Mouse (Mus musculus): Measurements from ENCODE around the gene Prim1. TPM values are rescaled to one million over a fixed set of nuclear protein-coding genes. Genes with fewer than 3 reads are reported as not detected.
A peak's percentile ranks its signal among the peaks of the same experiment; 100 is the strongest.
"Not testable (repeated sequence)": the region's sequence is repeated elsewhere in the genome, so short reads cannot be mapped to it uniquely, and the experiment has no call there.

The Prim1 gene
- polyA plus RNA-seq, 1 experiment from 2014 or later = 95.2 TPM

DNA sequence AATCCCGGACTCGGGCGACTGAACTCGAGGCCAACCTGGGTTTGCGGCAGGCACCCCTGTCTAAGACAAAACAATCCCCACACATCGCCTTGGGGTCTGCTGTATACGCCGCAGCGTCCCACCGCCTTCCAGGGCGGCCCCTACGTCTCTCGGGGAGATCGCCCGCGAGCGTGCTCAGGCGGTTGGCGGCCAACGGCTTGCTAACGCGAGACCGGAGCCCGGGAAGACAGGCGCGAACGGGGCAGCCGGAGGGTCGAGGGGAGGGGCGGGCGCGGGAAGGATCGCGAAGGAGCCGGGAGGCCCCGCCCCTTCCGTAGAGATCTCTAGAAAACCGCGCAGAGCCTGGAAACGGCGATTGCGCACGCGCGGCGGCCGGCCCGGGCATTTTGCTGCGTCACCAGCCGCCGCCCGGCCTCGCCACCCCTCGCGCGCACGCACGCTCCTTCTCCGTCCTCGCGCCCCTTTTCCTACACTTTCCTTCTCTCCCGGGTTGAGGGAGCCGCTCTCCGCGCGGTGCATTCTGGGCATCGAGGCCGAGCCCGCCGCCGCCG is 43.7 kb downstream of the Prim1 start, which contains the start of gene Ptges3:
TSS of gene Ptges3 (plus strand) at position 354 of the 551 bp plus-strand sequence.
- no peaks in the 10 kb centered on the region for H3K9me3 ChIP-seq
- H3K36me3 ChIP-seq = peaks cover 4% of the 10 kb centered on the region; the same call in 1 of the 2 replicates
- peak within 1 kb of the TSS; percentile 60 for H3K4me2 ChIP-seq (replicated peaks)
- peak within 1 kb of the TSS; percentile 98 for H3K4me3 ChIP-seq
- peak within 1 kb of the TSS; percentile 99 for H3K27ac ChIP-seq
- H3K9ac ChIP-seq = peak within 1 kb of the TSS; percentile 98
- peak; percentile 92 for ATAC-seq (ENCODE audit: insufficient number of reproducible peaks, insufficient read depth, low FRiP score, low TSS enrichment)
- no peaks in the 10 kb centered on the region for H3K27me3 ChIP-seq
- under 1% methylated on average over 62 of the region's 72 CpGs for WGBS
- H3K4me1 ChIP-seq = peaks cover 17% of the 10 kb centered on the region

DNA sequence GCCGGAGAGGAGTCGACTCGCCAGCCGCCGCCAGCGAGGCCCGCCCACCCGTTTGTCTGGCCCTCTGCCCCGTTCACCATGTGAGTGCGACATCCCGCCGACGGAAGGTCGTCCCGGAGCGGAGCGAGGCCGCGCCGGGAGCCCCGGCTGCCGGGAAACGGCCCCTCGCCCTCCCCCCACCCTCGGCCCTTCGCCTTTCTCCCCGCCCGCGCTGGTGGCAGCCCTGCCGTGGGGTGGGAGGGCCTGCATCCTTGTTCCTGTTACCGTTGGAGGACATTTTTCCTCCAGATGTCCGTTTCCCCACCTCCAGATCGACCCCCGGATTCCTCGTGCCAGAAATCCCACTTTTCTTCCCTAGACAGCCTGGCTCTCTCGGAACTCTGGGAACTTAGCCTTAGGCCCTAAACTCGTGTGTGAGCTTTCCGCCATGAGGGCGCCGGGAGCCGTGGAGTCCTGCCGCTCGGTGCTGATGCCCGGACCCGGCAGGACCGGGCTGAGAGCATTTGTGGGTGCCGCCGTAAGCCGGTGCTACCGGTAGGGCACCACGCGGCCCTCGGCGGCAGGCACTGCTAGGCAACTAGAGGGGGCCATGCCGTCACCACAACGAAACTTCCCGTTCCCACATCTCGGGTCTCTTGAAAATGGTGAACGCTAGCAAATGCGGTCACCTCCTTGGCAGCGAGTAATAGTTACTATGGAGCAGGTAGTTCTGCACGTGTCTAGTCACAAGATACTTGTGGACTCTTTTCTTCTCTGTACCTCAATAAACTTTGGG is 44.4 kb downstream of the Prim1 start:
- Histone ChIP-seq H3K4me2 (replicated peaks) (peak overlapping the region; percentile 60), H3K27me3 (no peaks in the 10 kb centered on the region), H3K9ac (peak overlapping the region; percentile 98), H3K27ac (peak overlapping the region; percentile 99), H3K9me3 (no peaks in the 10 kb centered on the region), H3K36me3 (peaks cover 6% of the 10 kb centered on the region; the same call in 1 of the 2 replicates), H3K4me1 (peaks cover 17% of the 10 kb centered on the region), H3K4me3 (peak overlapping the region; percentile 98)
- ATAC-seq (ENCODE audit: insufficient number of reproducible peaks, insufficient read depth, low FRiP score, low TSS enrichment) = no peak
- WGBS = under 1% methylated on average over 55 of the region's 62 CpGs

DNA sequence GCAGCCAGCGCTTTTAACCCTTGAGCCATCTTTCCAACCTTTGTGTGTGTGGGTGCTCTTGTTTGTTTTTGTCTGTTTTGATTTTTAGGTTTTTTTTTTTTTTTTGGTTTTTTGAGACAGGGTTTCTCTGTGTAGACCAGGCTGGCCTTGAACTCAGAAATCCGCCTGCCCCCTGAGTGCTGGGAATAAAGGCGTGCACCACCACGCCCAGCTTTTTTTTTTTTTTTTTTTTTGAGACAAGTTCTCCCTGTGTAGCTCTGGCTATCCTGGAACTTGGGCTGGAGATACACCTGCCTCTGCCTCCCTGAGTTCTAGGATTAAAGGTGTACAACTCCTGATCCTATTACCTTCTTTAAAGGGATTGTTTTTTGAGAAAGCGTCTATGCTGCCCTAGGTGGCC is 46.1 kb downstream of the Prim1 start:
- peak overlapping the region; percentile 98 for H3K9ac ChIP-seq
- 86% methylated on average over 5 of the region's 5 CpGs for WGBS
- no peak for ATAC-seq (ENCODE audit: insufficient number of reproducible peaks, insufficient read depth, low FRiP score, low TSS enrichment)
- no peaks in the 10 kb centered on the region for H3K9me3 ChIP-seq
- H3K27ac ChIP-seq = no peak overlapping the region
- peak overlapping the region; percentile 60 for H3K4me2 ChIP-seq (replicated peaks)
- H3K27me3 ChIP-seq = no peaks in the 10 kb centered on the region
- H3K4me1 ChIP-seq = peaks cover 17% of the 10 kb centered on the region
- peaks cover 9% of the 10 kb centered on the region; the same call in 1 of the 2 replicates for H3K36me3 ChIP-seq
- peak overlapping the region; percentile 98 for H3K4me3 ChIP-seq

DNA sequence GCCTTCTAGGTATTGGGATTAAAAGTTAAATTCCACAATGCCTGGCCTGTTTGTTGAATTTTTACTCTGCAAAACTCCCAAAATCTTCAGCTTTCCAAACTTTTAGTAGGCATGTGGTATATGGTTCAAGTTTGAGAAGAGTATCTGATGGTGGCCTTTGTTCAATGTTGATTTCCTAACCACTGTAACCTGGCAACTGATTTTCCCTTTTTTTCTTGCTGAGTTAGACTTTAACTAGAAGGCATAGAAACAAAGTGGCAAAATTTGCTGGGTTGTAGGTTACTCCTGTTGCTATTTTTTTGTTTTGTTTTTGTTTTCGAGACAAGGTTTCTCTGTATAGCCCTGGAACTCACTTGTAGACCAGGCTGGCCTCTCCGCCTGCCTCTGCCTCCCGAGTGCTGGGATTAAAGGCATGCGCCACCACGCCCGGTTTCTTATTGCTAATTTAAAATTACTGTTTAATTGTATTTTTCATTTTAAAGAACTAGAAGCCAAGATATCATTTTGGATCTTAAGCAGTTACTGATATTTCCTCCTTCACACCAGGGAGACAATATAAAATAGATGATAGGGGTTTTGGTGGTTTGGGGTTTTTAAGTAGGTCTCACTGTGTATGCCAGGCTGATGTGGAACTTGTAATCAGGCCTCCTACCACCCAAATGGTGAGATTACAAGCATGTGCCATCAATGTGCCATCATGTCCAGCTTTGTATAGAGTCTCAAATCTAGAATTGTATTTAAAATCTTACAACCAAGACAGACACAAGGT is 47.4 kb downstream of the Prim1 start:
- H3K9ac ChIP-seq = no peak overlapping the region
- no peak for ATAC-seq (ENCODE audit: insufficient number of reproducible peaks, insufficient read depth, low FRiP score, low TSS enrichment)
- 94% methylated on average over 6 of the region's 6 CpGs for WGBS
- H3K36me3 ChIP-seq = peaks cover 9% of the 10 kb centered on the region; the same call in 1 of the 2 replicates
- H3K27me3 ChIP-seq = no peaks in the 10 kb centered on the region
- H3K4me1 ChIP-seq = peaks cover 17% of the 10 kb centered on the region
- no peak overlapping the region for H3K4me3 ChIP-seq
- no peak overlapping the region for H3K4me2 ChIP-seq (replicated peaks)
- no peak overlapping the region for H3K27ac ChIP-seq
- no peaks in the 10 kb centered on the region for H3K9me3 ChIP-seq

DNA sequence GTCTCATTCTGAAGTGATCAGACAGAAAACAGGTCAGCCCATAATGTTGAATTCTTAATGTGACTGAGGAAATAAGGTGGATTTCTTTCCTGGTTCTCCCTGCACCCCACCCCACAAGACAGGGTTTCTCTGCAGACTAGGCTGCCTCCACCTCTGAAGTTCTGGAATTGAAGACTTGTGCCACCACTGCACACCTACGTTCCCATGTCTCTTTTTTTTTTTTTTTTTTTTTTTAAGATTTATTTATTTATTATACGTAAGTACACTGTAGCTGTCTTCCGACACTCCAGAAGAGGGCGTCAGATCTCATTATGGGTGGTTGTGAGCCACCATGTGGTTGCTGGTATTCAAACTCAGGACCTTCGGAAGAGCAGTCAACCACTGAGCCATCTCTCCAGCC is 51.1 kb downstream of the Prim1 start:
- 90% methylated on average over 5 of the region's 5 CpGs for WGBS
- Histone ChIP-seq H3K36me3 (peaks cover 29% of the 10 kb centered on the region), H3K4me2 (replicated peaks) (no peak overlapping the region)

DNA sequence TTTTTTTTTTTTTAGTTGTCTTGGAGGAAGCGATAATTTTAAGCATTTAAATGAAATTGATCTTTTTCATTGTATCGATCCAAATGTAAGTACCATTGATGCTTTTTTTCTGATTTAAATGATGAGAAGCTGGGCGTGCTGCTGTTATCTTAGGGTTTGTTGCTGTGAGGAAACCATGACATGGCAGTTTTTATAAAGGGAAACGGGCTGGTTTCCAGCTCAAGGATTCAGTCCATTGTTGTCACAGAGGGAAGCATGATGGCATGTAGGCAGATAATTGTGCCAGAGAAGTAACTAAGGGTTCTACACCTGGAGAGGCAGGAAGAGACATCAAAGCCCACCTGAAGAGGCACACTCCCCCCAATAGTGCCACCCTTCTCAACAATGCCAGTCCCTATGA is 54.2 kb downstream of the Prim1 start:
- no peak for ATAC-seq (ENCODE audit: insufficient number of reproducible peaks, insufficient read depth, low FRiP score, low TSS enrichment)
- H3K36me3 ChIP-seq = peaks cover 55% of the 10 kb centered on the region
- no peak overlapping the region for H3K4me3 ChIP-seq
- H3K9ac ChIP-seq = no peak overlapping the region
- no peaks in the 10 kb centered on the region for H3K27me3 ChIP-seq
- no peak overlapping the region for H3K4me2 ChIP-seq (replicated peaks)
- no peaks in the 10 kb centered on the region for H3K9me3 ChIP-seq
- no peak overlapping the region for H3K27ac ChIP-seq
- H3K4me1 ChIP-seq = no peaks in the 10 kb centered on the region
- 94% methylated on average over 4 of the region's 4 CpGs for WGBS

More for the DNA sequence above, 51.1 kb downstream of the Prim1 start:
- H3K27ac ChIP-seq = no peak overlapping the region
- H3K4me1 ChIP-seq = 0 out of 2 replicates have a peak, but pooled peaks cover 2% of the 10 kb centered on the region
- no peaks in the 10 kb centered on the region for H3K9me3 ChIP-seq
- no peaks in the 10 kb centered on the region for H3K27me3 ChIP-seq
- H3K4me3 ChIP-seq = no peak overlapping the region
- no peak overlapping the region for H3K9ac ChIP-seq
- no peak for ATAC-seq (ENCODE audit: insufficient number of reproducible peaks, insufficient read depth, low FRiP score, low TSS enrichment)

DNA sequence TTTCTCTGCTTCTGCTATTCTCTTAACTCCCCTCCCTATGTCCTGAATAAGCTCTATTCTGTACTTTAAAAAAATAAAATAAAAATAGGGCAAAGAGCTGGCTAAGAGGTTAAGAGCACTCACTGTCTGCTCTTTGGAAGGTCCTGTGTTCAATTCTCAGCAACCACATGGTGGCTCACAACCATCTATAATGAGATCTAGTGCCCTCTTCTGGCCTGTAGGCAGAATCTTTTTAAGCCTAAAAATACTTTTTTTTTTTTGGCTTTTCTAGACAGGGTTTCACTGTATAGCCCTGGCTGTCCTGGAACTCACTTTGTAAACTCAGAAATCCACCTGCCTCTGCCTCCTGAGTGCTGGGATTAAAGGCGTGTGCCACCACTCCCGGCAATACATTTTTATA is 55.5 kb downstream of the Prim1 start:
- H3K9ac ChIP-seq; H3K27me3 ChIP-seq; ATAC-seq (ENCODE audit: insufficient number of reproducible peaks, insufficient read depth, low FRiP score, low TSS enrichment); H3K4me2 ChIP-seq (replicated peaks); H3K9me3 ChIP-seq; H3K27ac ChIP-seq; H3K4me3 ChIP-seq; H3K4me1 ChIP-seq: not testable (repeated sequence)
- H3K36me3 ChIP-seq = peaks cover 56% of the 10 kb centered on the region
- 96% methylated on average over 2 of the region's 2 CpGs for WGBS

DNA sequence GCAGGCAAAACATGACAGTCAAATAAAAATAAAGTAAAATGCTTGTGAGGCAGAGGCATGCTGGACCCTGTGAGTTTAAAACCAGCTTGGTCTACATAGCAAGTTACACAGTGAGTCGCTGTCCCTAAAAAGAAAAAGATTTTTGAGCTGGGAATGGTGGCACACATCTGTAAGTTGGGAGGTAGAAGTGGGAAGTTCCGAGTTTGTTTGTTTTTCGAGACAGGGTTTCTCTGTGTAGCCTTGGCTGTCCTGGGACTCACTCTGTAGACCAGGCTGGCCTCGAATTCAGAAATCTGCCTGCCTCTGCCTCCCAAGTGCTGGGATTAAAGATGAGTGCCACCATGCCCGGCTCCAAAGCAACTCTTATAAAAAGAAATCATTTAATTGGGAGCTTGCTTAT is 63.3 kb downstream of the Prim1 start:
- ATAC-seq (ENCODE audit: insufficient number of reproducible peaks, insufficient read depth, low FRiP score, low TSS enrichment); H3K4me3 ChIP-seq; H3K4me1 ChIP-seq; H3K27me3 ChIP-seq; H3K9me3 ChIP-seq; H3K27ac ChIP-seq; H3K9ac ChIP-seq; H3K4me2 ChIP-seq (replicated peaks): not testable (repeated sequence)
- WGBS = 86% methylated on average over 5 of the region's 5 CpGs
- H3K36me3 ChIP-seq = peaks cover 31% of the 10 kb centered on the region

Other genes starting within 250 kb of the Prim1 start
- gene Rdh9, start 238.8 kb upstream of the Prim1 start, polyA plus RNA-seq (2016; fragmentation: Nextera tagmentation; extraction: Ambion mirVana) = 0.09 TPM in 1 of 2 replicates, not detected in the other
- not detected in 2 replicates for gene Rdh16, start 214.0 kb upstream of the Prim1 start, polyA plus RNA-seq (2016; fragmentation: Nextera tagmentation; extraction: Ambion mirVana)
- gene Rdh19, start 165.2 kb upstream of the Prim1 start, polyA plus RNA-seq (2016; fragmentation: Nextera tagmentation; extraction: Ambion mirVana) = not detected in 2 replicates
- not detected in 2 replicates for gene Rdh16f2, start 148.7 kb upstream of the Prim1 start, polyA plus RNA-seq (2016; fragmentation: Nextera tagmentation; extraction: Ambion mirVana)
- not detected in 2 replicates for gene Rdh7, start 126.4 kb upstream of the Prim1 start, polyA plus RNA-seq (2016; fragmentation: Nextera tagmentation; extraction: Ambion mirVana)
- gene Sdr9c7, start 116.7 kb upstream of the Prim1 start, polyA plus RNA-seq (2016; fragmentation: Nextera tagmentation; extraction: Ambion mirVana) = not detected in 2 replicates
- not detected in 2 replicates for gene Hsd17b6, start 7.6 kb upstream of the Prim1 start, polyA plus RNA-seq (2016; fragmentation: Nextera tagmentation; extraction: Ambion mirVana)
- 832 and 847 TPM in 2 replicates for gene Naca, start 20.4 kb downstream of the Prim1 start, polyA plus RNA-seq (2016; fragmentation: Nextera tagmentation; extraction: Ambion mirVana)
- gene Ptges3, start 43.8 kb downstream of the Prim1 start, polyA plus RNA-seq (2016; fragmentation: Nextera tagmentation; extraction: Ambion mirVana) = 541 and 578 TPM in 2 replicates
- gene Atp5b, start 68.1 kb downstream of the Prim1 start, polyA plus RNA-seq (2016; fragmentation: Nextera tagmentation; extraction: Ambion mirVana) = 1,967 TPM in 2 replicates
- gene Baz2a, start 76.4 kb downstream of the Prim1 start, polyA plus RNA-seq (2016; fragmentation: Nextera tagmentation; extraction: Ambion mirVana) = 9.0 and 9.1 TPM in 2 replicates
- gene Rbms2, start 165.1 kb downstream of the Prim1 start, polyA plus RNA-seq (2016; fragmentation: Nextera tagmentation; extraction: Ambion mirVana) = 31.7 and 33.6 TPM in 2 replicates
- gene Gls2, start 179.3 kb downstream of the Prim1 start, polyA plus RNA-seq (2016; fragmentation: Nextera tagmentation; extraction: Ambion mirVana) = 1.1 and 2.7 TPM in 2 replicates
- gene Spryd4, start 196.6 kb downstream of the Prim1 start, polyA plus RNA-seq (2016; fragmentation: Nextera tagmentation; extraction: Ambion mirVana) = 31.1 TPM in 2 replicates
- gene Mip, start 210.7 kb downstream of the Prim1 start, polyA plus RNA-seq (2016; fragmentation: Nextera tagmentation; extraction: Ambion mirVana) = 0.69 and 1.1 TPM in 2 replicates
- gene Timeless, start 216.9 kb downstream of the Prim1 start, polyA plus RNA-seq (2016; fragmentation: Nextera tagmentation; extraction: Ambion mirVana) = 80.9 and 81.5 TPM in 2 replicates
- gene Apon, start 238.9 kb downstream of the Prim1 start, polyA plus RNA-seq (2016; fragmentation: Nextera tagmentation; extraction: Ambion mirVana) = 0.37 and 0.90 TPM in 2 replicates

All from embryonic facial prominence, embryonic 12.5 days (tissue).